Mouse (Mus musculus) spleen, adult 2 months (tissue): ENCODE measurements at regions not wholly inside any gene's neighbourhood (a gene's known extent, or its start where the extent isn't known, plus 50 kb on each side); places are given as distances from the start of the nearest gene placed in this dataset.

Experiments
- DNase-seq, 2 experiments: peaks; one replicate each; pipeline versions ENCODE4 v3.0.0 to v3.0.0-alpha.2; 2012 to 2021; ENCODE audit warnings: low spot score in 2 of 2, low read depth in 1 of 2
- H3K27ac ChIP-seq: fragments of 200-500 bp; 2 replicates; pipeline ENCODE4 v1.5.1; 2012; ENCODE audit warnings: low read length, inconsistent platforms; ENCODE audit not compliant: insufficient read depth
- H3K27me3 ChIP-seq: fragments of 200-500 bp; 2 replicates; pipeline ENCODE4 v1.6.1; 2012; ENCODE audit warnings: mild to moderate bottlenecking, moderate library complexity, low read length, inconsistent platforms; ENCODE audit not compliant: control insufficient read depth, insufficient read depth
- H3K36me3 ChIP-seq: fragments of 200-500 bp; 2 replicates; pipeline ENCODE4 v1.6.1; 2012; ENCODE audit warnings: mild to moderate bottlenecking, low read length, inconsistent platforms; ENCODE audit not compliant: control insufficient read depth, insufficient read depth
- H3K4me1 ChIP-seq: fragments of 200-500 bp; 2 replicates; pipeline ENCODE4 v1.6.1; 2011; ENCODE audit warnings: inconsistent platforms; ENCODE audit not compliant: control insufficient read depth, insufficient read depth, insufficient read length
- H3K4me3 ChIP-seq: fragments of 200-500 bp; 2 replicates; pipeline ENCODE4 v1.5.1; 2011; ENCODE audit warnings: mild to moderate bottlenecking, inconsistent platforms; ENCODE audit not compliant: insufficient read depth, insufficient read length; ENCODE audit errors: extremely low read depth
- CTCF ChIP-seq: fragments of 200-500 bp; IDR thresholded peaks from 2 replicates; pipeline ENCODE4 v1.5.1; 2011; ENCODE audit warnings: mild to moderate bottlenecking, inconsistent platforms; ENCODE audit not compliant: insufficient read depth, insufficient read length, insufficient replicate concordance; ENCODE audit errors: extremely low read depth
- POLR2A ChIP-seq: fragments of 200-500 bp; IDR thresholded peaks from 2 replicates; pipeline ENCODE4 v1.6.1; 2011; ENCODE audit warnings: low read depth, low read length, inconsistent platforms
- WGBS: fragments of 180-500 bp; shearing (Covaris S2); methylation state at CpG from one replicate; pipeline ENCODE4 v1.1.7; 2018; 5-methylcytosine and 5-hydroxymethylcytosine counted together

DNA sequence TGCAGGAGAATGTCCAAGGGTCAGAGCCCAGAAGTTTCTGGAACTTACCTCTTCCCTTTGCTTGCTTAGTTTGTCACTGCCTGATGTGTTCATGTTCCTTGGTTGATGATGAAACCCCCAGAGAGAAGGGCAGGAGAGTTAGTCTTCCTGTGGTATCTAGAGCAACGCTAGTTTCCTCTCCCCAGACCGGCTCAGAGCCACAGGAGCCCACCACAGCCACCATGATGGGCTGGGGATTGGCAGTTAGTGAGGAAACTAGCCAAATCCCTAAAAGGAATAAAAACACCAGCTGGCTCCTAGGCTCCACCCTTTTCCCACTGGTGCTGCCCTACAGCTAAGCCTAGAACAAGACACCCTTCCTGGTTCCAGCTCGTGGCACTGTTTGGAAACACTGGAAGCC, 87.9 kb downstream of the Rplp1 start:
- peaks cover 4% of the 10 kb centered on the region; the same call in 1 of the 2 replicates for H3K4me1 ChIP-seq
- no peaks in the 10 kb centered on the region for H3K27me3 ChIP-seq
- no peak overlapping the region for H3K4me3 ChIP-seq
- H3K36me3 ChIP-seq = no peaks in the 10 kb centered on the region
- DNase-seq = no peak
- H3K27ac ChIP-seq = no peak overlapping the region
- WGBS = 17% methylated on average over 3 of the region's 3 CpGs
- TF ChIP-seq POLR2A (no peak), CTCF (no peak)

DNA sequence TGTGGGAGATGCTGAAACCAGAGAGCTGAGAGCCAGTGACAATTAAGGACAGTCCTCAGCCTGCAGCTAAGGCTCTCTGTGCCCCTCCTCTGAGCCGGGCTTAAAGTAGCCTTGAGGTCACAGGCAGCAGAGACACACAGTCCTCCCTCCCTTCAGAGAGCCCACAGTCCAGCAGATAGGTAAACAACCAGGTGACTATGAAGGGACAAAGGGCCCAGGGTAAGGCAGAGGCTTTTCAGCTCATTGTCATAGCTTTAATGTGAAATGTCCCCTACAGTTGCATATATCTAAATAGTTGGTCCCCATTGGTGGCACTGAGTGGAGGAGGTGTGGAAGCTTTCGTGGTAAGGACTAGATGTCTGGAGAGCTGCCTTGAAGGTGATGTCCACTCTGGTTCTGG, 88.5 kb downstream of the Rplp1 start:
- no peak for TF ChIP-seq CTCF
- no peak for TF ChIP-seq POLR2A
- H3K36me3 ChIP-seq = no peaks in the 10 kb centered on the region
- H3K4me1 ChIP-seq = peaks cover 4% of the 10 kb centered on the region; the same call in 1 of the 2 replicates
- H3K4me3 ChIP-seq = no peak overlapping the region
- H3K27me3 ChIP-seq = no peaks in the 10 kb centered on the region
- no peak for DNase-seq
- WGBS = 81% methylated on average over 2 of the region's 2 CpGs
- H3K27ac ChIP-seq = no peak overlapping the region

DNA sequence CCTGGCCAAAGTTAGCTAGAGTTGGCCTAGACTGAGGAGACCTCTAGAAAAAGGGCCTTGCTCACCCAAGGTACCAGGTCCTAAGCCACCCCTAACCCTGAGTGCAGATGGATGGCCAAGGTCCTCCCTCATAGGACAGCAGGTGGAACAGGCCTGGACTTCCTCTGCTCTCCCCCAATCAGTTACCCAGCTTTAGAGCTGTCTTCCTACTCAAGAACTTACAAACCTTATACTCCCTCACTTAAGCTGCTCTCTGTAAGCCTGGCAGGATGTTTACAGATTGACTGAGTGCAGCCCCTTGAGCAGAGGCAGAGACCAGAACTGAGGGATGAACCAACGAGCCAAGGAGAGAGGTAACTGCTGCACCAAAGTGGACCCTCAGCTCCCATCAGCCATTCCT, 94.5 kb downstream of the Rplp1 start:
- Histone ChIP-seq H3K4me3 (no peak overlapping the region), H3K27ac (no peak overlapping the region), H3K4me1 (no peaks in the 10 kb centered on the region), H3K27me3 (no peaks in the 10 kb centered on the region), H3K36me3 (no peaks in the 10 kb centered on the region)
- no peak for DNase-seq
- no peak for TF ChIP-seq POLR2A
- TF ChIP-seq CTCF = no peak
- 69% methylated on average over 1 of the region's 1 CpGs for WGBS

DNA sequence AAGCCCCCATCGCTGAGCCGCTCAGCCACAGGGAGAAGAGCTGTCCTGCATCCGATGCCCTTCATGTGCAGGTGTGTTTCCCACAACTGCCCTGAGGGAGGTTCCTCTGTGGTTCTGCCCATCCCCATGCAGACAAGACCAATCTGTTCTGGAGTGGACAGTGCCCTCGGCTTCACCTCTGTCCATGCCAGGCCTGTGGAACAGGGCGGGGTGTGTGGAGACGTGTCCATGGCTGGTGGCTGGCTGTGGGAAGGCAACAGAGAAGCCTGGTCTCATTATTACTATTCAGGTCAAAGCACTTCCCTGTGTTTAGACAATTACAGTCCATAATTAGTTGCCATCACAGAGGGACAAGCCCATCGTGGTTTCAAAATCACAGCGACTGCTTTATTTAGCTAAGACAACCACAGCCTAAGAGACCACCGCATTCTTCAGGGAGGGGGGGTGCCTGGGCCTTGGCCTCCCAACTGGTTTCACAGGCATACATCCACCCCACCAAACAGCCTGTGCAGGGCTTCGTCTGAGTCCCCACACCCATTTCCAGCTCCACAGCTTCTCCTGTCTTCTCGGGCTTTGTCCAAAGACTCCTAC, 97.7 kb downstream of the Rplp1 start:
- no peaks in the 10 kb centered on the region for H3K27me3 ChIP-seq
- no peak for DNase-seq
- no peaks in the 10 kb centered on the region for H3K4me1 ChIP-seq
- TF ChIP-seq POLR2A (no peak), CTCF (no peak)
- H3K36me3 ChIP-seq = no peaks in the 10 kb centered on the region
- no peak overlapping the region for H3K27ac ChIP-seq
- 87% methylated on average over 11 of the region's 11 CpGs for WGBS
- no peak overlapping the region for H3K4me3 ChIP-seq

DNA sequence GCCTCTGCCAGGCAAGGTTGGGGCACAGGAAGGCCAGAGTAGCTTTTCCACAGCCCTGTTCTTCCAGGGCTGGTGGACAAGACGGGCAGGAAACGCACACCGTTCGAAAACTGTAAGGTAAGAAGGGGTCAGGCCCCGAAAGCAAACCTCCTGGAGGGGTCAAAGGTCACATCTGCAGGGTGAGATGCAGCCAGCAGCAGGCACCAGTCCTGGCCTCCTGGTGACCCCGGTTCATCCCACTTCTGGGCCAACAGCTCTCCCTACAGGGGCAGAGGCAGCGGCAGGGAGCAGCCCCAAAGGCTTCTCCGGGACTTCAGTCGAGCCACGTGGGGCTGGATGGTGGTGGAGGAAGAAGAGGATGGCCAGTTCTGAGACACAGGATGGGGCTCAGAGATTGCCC, 98.3 kb downstream of the Rplp1 start:
- H3K36me3 ChIP-seq = no peaks in the 10 kb centered on the region
- H3K4me3 ChIP-seq = no peak overlapping the region
- TF ChIP-seq POLR2A (no peak), CTCF (no peak)
- DNase-seq = no peak
- H3K27ac ChIP-seq = no peak overlapping the region
- H3K4me1 ChIP-seq = no peaks in the 10 kb centered on the region
- 86% methylated on average over 10 of the region's 10 CpGs for WGBS
- H3K27me3 ChIP-seq = no peaks in the 10 kb centered on the region

DNA sequence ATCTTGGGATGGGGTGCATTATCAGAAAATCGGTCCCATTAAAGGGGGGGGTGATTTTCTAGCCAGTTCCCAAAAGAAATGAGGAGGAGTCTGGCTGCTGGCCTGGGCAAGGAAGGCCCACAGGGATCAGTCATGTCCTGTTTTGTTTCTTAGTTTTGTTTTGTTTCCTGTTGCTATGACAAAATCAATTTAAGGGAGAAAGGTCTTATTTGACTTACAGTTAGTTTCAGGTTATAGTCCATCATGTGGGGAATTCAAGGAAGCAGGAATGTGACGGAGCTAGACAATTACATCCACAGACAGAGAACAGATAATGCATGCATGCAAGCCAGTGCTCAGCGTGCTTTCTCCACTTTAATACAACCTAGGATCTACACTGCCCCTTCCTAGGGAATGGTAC, 101.1 kb downstream of the Rplp1 start:
- Histone ChIP-seq H3K36me3 (no peaks in the 10 kb centered on the region), H3K4me1 (no peaks in the 10 kb centered on the region), H3K27me3 (no peaks in the 10 kb centered on the region), H3K27ac (no peak overlapping the region), H3K4me3 (no peak overlapping the region)
- DNase-seq = no peak
- TF ChIP-seq POLR2A (no peak), CTCF (no peak)
- WGBS = 84% methylated on average over 3 of the region's 3 CpGs

DNA sequence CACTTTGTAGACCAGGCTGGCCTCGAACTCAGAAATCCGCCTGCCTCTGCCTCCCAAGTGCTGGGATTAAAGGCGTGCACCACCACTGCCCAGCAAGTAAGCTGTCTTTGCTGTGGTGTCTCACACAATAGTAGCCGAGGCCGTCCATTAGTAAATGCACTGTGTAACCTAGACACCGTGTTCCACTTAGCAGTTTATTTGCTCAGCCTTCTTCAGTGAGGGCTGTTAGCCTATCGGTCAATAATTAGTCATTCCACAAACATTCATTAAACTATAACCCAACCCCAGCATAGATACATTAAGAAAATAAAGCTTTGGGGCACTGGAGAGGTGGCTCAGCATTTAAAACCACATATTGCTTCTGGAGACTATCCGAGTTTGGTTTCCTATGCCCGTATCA, 102.0 kb downstream of the Rplp1 start:
- H3K4me1 ChIP-seq = no peaks in the 10 kb centered on the region
- H3K27ac ChIP-seq = no peak overlapping the region
- no peaks in the 10 kb centered on the region for H3K36me3 ChIP-seq
- DNase-seq = no peak
- 92% methylated on average over 9 of the region's 9 CpGs for WGBS
- TF ChIP-seq CTCF = no peak
- no peak for TF ChIP-seq POLR2A
- H3K27me3 ChIP-seq = no peaks in the 10 kb centered on the region
- no peak overlapping the region for H3K4me3 ChIP-seq
